Mouse (Mus musculus) intestine, postnatal 0 days (tissue): Measurements from ENCODE around the gene Lpp. TPM values are rescaled to one million over a fixed set of nuclear protein-coding genes. Genes with fewer than 3 reads are reported as not detected.

Experiments used
- ATAC-seq: fragments of 200-750 bp; cut with Nextera tagmentation; 2 replicates; pipeline ENCODE4 v1.8.0; 2017; ENCODE audit warnings: mild to moderate bottlenecking, moderate TSS enrichment, moderate library complexity
- H3K27ac ChIP-seq: fragments of 300-500 bp; sonication (generic); 2 replicates; pipeline ENCODE4 v1.5.1; 2014; ENCODE audit warnings: mild to moderate bottlenecking, low read depth, low read length, moderate library complexity
- H3K27me3 ChIP-seq: fragments of 300-500 bp; sonication (generic); replicated peaks from 2 replicates; pipeline ENCODE4 v1.6.1; 2014; ENCODE audit warnings: low read length, mixed read lengths; ENCODE audit not compliant: control insufficient read depth, insufficient read depth
- H3K36me3 ChIP-seq: fragments of 300-500 bp; sonication (generic); 2 replicates; pipeline ENCODE4 v1.6.1; 2014; ENCODE audit warnings: mild to moderate bottlenecking, moderate library complexity; ENCODE audit not compliant: control insufficient read depth, insufficient read depth
- H3K4me1 ChIP-seq: fragments of 300-500 bp; sonication (generic); replicated peaks from 2 replicates; pipeline ENCODE4 v1.6.1; 2014; ENCODE audit warnings: antibody characterized with exemption, low read length, mixed read lengths; ENCODE audit not compliant: control insufficient read depth, insufficient read depth
- H3K4me2 ChIP-seq: fragments of 300-500 bp; sonication (generic); replicated peaks from 2 replicates; pipeline ENCODE4 v1.6.1; 2014; ENCODE audit warnings: low read depth, mild to moderate bottlenecking, moderate library complexity
- H3K4me3 ChIP-seq: fragments of 300-500 bp; sonication (generic); 2 replicates; pipeline ENCODE4 v1.5.1; 2014; ENCODE audit warnings: low read depth, low read length
- H3K9ac ChIP-seq: fragments of 300-500 bp; sonication (generic); 2 replicates; pipeline ENCODE4 v1.6.1; 2014; ENCODE audit warnings: mild to moderate bottlenecking, low read depth, low read length
- H3K9me3 ChIP-seq: fragments of 300-500 bp; sonication (generic); 2 replicates; pipeline ENCODE4 v1.6.1; 2016; ENCODE audit warnings: mixed run types; ENCODE audit not compliant: control insufficient read depth
- CTCF ChIP-seq: sonication (generic); IDR thresholded peaks from 2 replicates; pipeline ENCODE4 v1.5.1; 2016; ENCODE audit warnings: low read depth, mild to moderate bottlenecking, control low read depth, antibody characterized with exemption, moderate library complexity
- WGBS: fragments of 180-500 bp; shearing (Covaris S2); extraction: QIAGEN DNeasy Blood & Tissue Kit; methylation state at CpG from one replicate; pipeline ENCODE4 v1.1.7; 2014; 5-methylcytosine and 5-hydroxymethylcytosine counted together
- polyA plus RNA-seq: library from polyadenylated mRNA; unstranded; fragments of >200 nt; fragmentation: Nextera tagmentation; extraction: Ambion mirVana; gene quantifications from 2 replicates; pipeline ENCODE4 v1.2.1, GENCODE M21; 2015

Lpp gene
- polyA plus RNA-seq, 1 experiment from 2014 or later: 32.8 TPM

GRCm38 (mm10) chr16:24982828-24983227, 589.5 kb downstream of the Lpp start:
- no peak for ATAC-seq
- H3K9ac ChIP-seq: no peak overlapping the region
- H3K4me1 ChIP-seq: no peaks in the 10 kb centered on the region
- no peak overlapping the region for H3K4me3 ChIP-seq
- no peak for TF ChIP-seq CTCF
- H3K27ac ChIP-seq: no peak overlapping the region
- H3K9me3 ChIP-seq: no peaks in the 10 kb centered on the region
- peaks cover 16% of the 10 kb centered on the region for H3K36me3 ChIP-seq
- WGBS: 91% methylated on average over 4 of the region's 4 CpGs
- no peaks in the 10 kb centered on the region for H3K27me3 ChIP-seq
- H3K4me2 ChIP-seq: no peak overlapping the region

- Histone ChIP-seq H3K9me3 (no peaks in the 10 kb centered on the region), H3K4me3 (no peak overlapping the region), H3K9ac (no peak overlapping the region), H3K27me3 (no peaks in the 10 kb centered on the region), H3K4me2 (no peak overlapping the region), H3K27ac (no peak overlapping the region), H3K4me1 (no peaks in the 10 kb centered on the region), H3K36me3 (no peaks in the 10 kb centered on the region; the same call in 1 of the 2 replicates)
- WGBS: 84% methylated on average over 11 of the region's 11 CpGs
- no peak for ATAC-seq
- no peak for TF ChIP-seq CTCF
Measured at GRCm38 (mm10) chr16:24990331-24990730, 597.0 kb downstream of the Lpp start.

GRCm38 (mm10) chr16:24991059-24991541, 597.8 kb downstream of the Lpp start:
- no peak overlapping the region for H3K4me3 ChIP-seq
- no peaks in the 10 kb centered on the region; the same call in 1 of the 2 replicates for H3K36me3 ChIP-seq
- H3K4me2 ChIP-seq: no peak overlapping the region
- ATAC-seq: no peak
- no peaks in the 10 kb centered on the region for H3K27me3 ChIP-seq
- no peak overlapping the region for H3K9ac ChIP-seq
- no peaks in the 10 kb centered on the region for H3K4me1 ChIP-seq
- H3K27ac ChIP-seq: no peak overlapping the region
- WGBS: 85% methylated on average over 10 of the region's 10 CpGs
- H3K9me3 ChIP-seq: no peaks in the 10 kb centered on the region
- TF ChIP-seq CTCF: no peak

DNA sequence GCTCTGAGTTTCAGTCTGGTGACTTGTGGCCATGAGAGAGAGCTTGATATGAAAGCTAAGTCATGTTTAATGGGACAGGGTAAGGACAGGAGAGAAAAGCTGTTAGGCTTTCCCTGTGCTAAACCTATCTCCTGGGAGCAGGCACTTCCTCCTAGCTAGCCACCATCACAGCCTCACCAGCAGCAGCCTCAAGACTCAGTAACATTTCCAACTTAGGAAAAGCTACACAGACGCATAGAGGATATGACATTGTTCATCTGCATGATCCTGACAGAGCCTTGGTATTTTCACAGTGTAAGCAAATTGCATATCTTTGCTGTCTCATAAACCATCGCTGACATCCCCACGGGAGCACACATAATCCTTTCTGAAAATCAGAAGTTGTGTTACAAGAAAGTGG, 598.7 kb downstream of the Lpp start:
- Histone ChIP-seq H3K9ac (no peak overlapping the region), H3K4me3 (no peak overlapping the region), H3K4me2 (no peak overlapping the region), H3K27ac (no peak overlapping the region), H3K36me3 (no peaks in the 10 kb centered on the region; the same call in 1 of the 2 replicates), H3K4me1 (no peaks in the 10 kb centered on the region), H3K27me3 (no peaks in the 10 kb centered on the region), H3K9me3 (no peaks in the 10 kb centered on the region)
- no peak for ATAC-seq
- WGBS: 62% methylated on average over 3 of the region's 3 CpGs
- no peak for TF ChIP-seq CTCF

- no peak overlapping the region for H3K9ac ChIP-seq
- TF ChIP-seq CTCF: no peak
- H3K27ac ChIP-seq: no peak overlapping the region
- no peak overlapping the region for H3K4me2 ChIP-seq
- WGBS: 84% methylated on average over 11 of the region's 11 CpGs
- H3K4me1 ChIP-seq: no peaks in the 10 kb centered on the region
- H3K27me3 ChIP-seq: no peaks in the 10 kb centered on the region
- no peaks in the 10 kb centered on the region for H3K9me3 ChIP-seq
- no peak overlapping the region for H3K4me3 ChIP-seq
- ATAC-seq: no peak
- H3K36me3 ChIP-seq: no peaks in the 10 kb centered on the region; the same call in 1 of the 2 replicates
Measured at GRCm38 (mm10) chr16:24992494-24992893, 599.2 kb downstream of the Lpp start.

- no peak for TF ChIP-seq CTCF
- Histone ChIP-seq H3K9me3 (no peaks in the 10 kb centered on the region), H3K4me2 (no peak overlapping the region), H3K36me3 (no peaks in the 10 kb centered on the region), H3K4me3 (no peak overlapping the region), H3K27me3 (no peaks in the 10 kb centered on the region), H3K27ac (no peak overlapping the region), H3K9ac (no peak overlapping the region), H3K4me1 (no peaks in the 10 kb centered on the region)
- 52% methylated on average over 5 of the region's 5 CpGs for WGBS
- ATAC-seq: no peak
Measured at GRCm38 (mm10) chr16:25010980-25011877, 617.9 kb downstream of the Lpp start.
